In the genomic region with DNA sequence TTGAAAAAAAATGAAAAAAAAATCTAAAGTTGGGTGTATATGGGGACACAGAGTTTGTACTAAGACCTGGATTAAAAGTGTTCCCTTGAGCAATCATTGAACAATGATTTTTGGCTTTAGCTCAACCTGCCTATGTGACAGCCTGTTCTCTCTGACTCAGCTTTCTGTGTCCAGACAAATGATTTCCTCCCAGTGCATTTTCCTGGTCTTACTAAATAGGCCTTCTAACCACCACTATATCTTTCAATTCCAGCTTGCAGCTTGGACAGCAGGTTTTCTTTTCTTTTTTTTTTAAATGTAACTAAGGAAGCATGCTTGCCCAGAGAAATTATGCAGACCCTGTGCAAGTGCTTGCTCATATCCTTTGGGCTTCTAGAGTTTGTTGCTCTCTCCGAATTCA, we compare ENCODE assay signal across 15 mouse cellular contexts.
"Had no signal": no experiment of that assay in that cellular context is flagged by ENCODE, and none has a peak within 500 bp of the region (broad histone marks: within the 10 kb centered on the region; RNA-seq: fewer than 3 reads in every experiment).

No protein-coding gene starts in this region.

- DNase-seq: kidney, postnatal 10 days; kidney, postnatal 4 days; liver; lung, embryonic 14.5 days; lung, postnatal 10 days; lung, postnatal 4 days; midbrain, embryonic 14.5 days; right cerebral cortex, adult 18-20 months; right cerebral cortex, postnatal 25 days; thymus, postnatal 4 days had no signal

- H3K36me3 ChIP-seq: limb, embryonic 12.5 days; liver, embryonic 15.5 days; midbrain, embryonic 10.5 days; neural tube, embryonic 13.5 days had no signal

- H3K4me3 ChIP-seq: layer of hippocampus, adult 2 months; limb, embryonic 12.5 days; liver, embryonic 15.5 days; midbrain, embryonic 10.5 days; neural tube, embryonic 13.5 days had no signal

- H3K27me3 ChIP-seq: limb, embryonic 12.5 days; liver, embryonic 15.5 days; neural tube, embryonic 13.5 days had no signal
